Mouse (Mus musculus): Measurements from ENCODE around the gene Calcrl.

DNA sequence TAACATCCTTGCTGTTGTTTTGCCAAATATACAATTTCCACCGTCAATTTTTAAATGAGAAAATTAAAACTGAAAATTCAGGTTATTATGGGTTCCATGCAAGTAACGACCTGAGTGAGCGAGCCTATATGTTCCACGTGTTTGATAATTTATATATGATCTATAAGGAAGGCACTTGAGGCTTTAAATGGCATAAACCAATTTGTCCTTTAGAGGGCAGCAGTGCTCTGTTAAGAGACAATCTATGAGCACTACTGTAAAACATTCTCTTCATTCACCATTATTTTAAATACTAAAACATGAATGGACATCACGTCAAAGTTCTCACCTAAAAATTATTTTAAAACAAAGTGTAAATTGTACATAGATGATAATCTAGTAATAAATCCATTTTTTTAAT, 28.8 kb upstream of the Calcrl start:
- TF ChIP-seq CTCF (IDR thresholded peaks at IDR 0.05; ENCODE audit: borderline replicate concordance, insufficient read depth, low read depth, low read length) = 0 out of 2 replicates have a peak, but pooled peaks have one; percentile 7
- TF ChIP-seq POLR2A (IDR thresholded peaks at IDR 0.05; ENCODE audit: borderline replicate concordance, insufficient read depth, low read length) = no peak
